Mouse (Mus musculus) megakaryocyte, embryonic 14.5 days (primary cell): ENCODE results near the gene Bcam. TPM values are rescaled to one million over a fixed set of nuclear protein-coding genes. Genes with fewer than 3 reads are reported as not detected.

Experiments
- H3K27me3 ChIP-seq: replicated peaks from 2 replicates; pipeline ENCODE3; 2012; ENCODE audit warnings: inconsistent platforms
- H3K36me3 ChIP-seq: replicated peaks from 2 replicates; pipeline ENCODE3; 2012; ENCODE audit warnings: low read length, inconsistent platforms, mixed read lengths
- H3K4me1 ChIP-seq: 2 replicates; pipeline ENCODE4 v1.6.1; 2012; ENCODE audit warnings: inconsistent platforms
- H3K4me3 ChIP-seq: replicated peaks from 2 replicates; pipeline ENCODE3; 2012; ENCODE audit warnings: moderate library complexity, mild to moderate bottlenecking, inconsistent platforms
- H3K9me3 ChIP-seq: 2 replicates; pipeline ENCODE4 v1.6.1; 2012; ENCODE audit warnings: inconsistent platforms
- FLI1 ChIP-seq: IDR thresholded peaks from 2 replicates; pipeline ENCODE4 v1.6.1; 2012; ENCODE audit warnings: low read length, inconsistent platforms, mixed read lengths
- GATA1 ChIP-seq: IDR thresholded peaks from 3 replicates; pipeline ENCODE4 v1.6.1; 2012; ENCODE audit warnings: mixed read lengths, low read length, inconsistent platforms, borderline replicate concordance
- polyA plus RNA-seq: library from polyadenylated mRNA; stranded (reverse); fragments of >175 nt; gene quantifications from 2 replicates; pipeline ENCODE4 v1.2.3, GENCODE M21; 2012; ENCODE audit warnings: low replicate concordance; ENCODE audit not compliant: insufficient read depth

Gene Bcam
- polyA plus RNA-seq, 1 experiment: 0.58 TPM

GRCm38 (mm10) chr7:19770375-19770754, 451 bp downstream of the Bcam start:
- peaks cover 25% of the 10 kb centered on the region for H3K4me1 ChIP-seq
- H3K4me3 ChIP-seq: peak overlapping the region; percentile 77
- H3K9me3 ChIP-seq: no peaks in the 10 kb centered on the region; the same call in 1 of the 2 replicates
- TF ChIP-seq FLI1: no peak
- no peak for TF ChIP-seq GATA1
- H3K27me3 ChIP-seq: peaks cover 76% of the 10 kb centered on the region
- H3K36me3 ChIP-seq: no peaks in the 10 kb centered on the region

DNA sequence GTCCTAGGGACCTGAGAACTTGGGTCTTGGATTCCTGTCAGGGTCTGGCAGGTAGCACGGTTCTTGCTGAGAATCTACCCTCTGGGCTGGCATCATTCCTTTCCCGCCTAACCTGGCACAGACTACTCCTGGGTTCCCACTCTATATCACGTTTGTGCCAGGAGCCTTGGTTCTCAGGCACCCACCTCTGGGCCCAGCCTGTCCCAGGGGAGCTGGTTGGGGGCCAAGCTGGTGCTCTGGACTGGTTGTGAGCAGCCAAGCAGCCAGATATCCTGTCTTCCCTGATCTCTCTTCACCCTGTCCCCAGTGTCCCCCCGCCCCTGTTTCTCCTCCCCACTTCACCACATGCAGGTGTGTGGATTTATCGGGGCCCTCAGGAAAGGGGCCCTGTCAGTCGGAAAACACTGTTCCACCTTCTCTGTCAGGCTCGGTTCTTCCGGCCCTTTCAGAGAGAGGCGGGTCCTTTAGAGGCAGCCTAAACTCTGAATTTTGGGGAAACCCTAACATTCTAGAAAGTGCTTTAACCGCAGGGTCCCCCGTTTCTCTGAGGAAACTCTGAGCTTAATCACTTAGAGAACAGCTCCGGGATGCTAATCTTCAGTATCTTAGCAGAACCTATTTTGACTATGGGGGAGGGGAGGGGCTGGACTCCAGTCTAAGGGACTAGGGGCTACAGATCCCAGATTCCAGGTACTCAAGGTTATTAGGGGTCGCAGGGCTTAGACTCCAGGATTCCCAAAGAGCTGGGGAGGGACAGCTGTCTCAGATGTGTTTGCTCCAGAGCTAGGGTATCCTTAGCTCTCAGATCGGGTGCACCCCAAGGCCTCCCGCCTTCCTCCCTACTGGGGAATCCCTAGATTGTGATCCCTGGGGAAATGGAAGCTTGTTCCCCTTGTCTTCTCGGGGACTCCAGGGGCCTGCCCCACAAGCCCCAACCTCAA, 1.1 kb downstream of the Bcam start:
- TF ChIP-seq GATA1: no peak
- TF ChIP-seq FLI1: no peak
- Histone ChIP-seq H3K36me3 (no peaks in the 10 kb centered on the region), H3K27me3 (peaks cover 81% of the 10 kb centered on the region), H3K4me3 (peak overlapping the region; percentile 77), H3K9me3 (no peaks in the 10 kb centered on the region; the same call in 1 of the 2 replicates), H3K4me1 (peaks cover 25% of the 10 kb centered on the region)

DNA sequence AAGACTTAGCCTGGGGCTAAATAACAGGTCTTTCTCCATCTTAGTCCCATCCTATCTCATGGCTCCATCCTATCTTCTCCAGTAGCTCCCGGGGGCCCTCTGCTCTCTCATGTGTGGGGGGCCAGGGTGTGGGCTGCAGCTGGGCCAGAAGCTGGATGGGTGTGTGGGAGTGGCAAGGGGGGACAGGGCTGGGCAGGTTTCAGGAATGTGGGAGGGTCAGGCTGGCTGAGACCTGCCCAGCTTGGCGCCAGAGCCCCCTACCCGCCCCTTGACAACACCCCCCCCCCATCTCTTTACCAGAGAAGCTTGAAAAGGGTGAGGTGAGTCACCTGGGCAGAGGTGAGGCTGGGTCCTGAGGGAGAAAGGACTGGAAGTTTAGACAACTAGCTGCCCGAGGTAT, 1.8 kb downstream of the Bcam start:
- no peak overlapping the region for H3K4me3 ChIP-seq
- H3K27me3 ChIP-seq: peaks cover 82% of the 10 kb centered on the region
- TF ChIP-seq GATA1 (no peak), FLI1 (no peak)
- H3K4me1 ChIP-seq: peaks cover 25% of the 10 kb centered on the region
- no peaks in the 10 kb centered on the region for H3K36me3 ChIP-seq
- no peaks in the 10 kb centered on the region; the same call in 1 of the 2 replicates for H3K9me3 ChIP-seq

GRCm38 (mm10) chr7:19768251-19768650, 2.6 kb downstream of the Bcam start:
- no peaks in the 10 kb centered on the region; the same call in 1 of the 2 replicates for H3K9me3 ChIP-seq
- no peak for TF ChIP-seq FLI1
- H3K4me3 ChIP-seq: no peak overlapping the region
- peaks cover 20% of the 10 kb centered on the region for H3K4me1 ChIP-seq
- H3K36me3 ChIP-seq: no peaks in the 10 kb centered on the region
- peaks cover 82% of the 10 kb centered on the region for H3K27me3 ChIP-seq

DNA sequence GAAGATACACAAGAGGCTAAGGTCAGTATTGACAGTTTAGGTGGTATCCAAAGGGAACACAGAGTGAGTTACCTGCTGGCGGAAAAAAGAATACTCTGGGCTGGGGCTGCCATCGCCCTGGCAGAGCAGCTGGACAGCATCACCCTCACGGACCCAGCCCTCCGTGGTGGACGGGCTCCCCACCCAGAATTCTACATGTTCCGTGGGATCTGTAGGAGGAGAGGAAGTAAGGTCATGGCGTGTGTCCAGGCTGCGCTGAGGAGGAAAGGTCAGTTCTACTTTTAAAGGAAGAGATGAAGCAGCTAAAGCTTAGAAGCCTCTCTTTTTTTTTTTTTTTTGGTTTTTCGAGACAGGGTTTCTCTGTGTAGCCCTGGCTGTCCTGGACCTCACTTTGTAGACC, 6.2 kb downstream of the Bcam start:
- Histone ChIP-seq H3K9me3 (no peaks in the 10 kb centered on the region), H3K4me3 (no peak overlapping the region), H3K36me3 (no peaks in the 10 kb centered on the region), H3K27me3 (peaks cover 70% of the 10 kb centered on the region), H3K4me1 (no peaks in the 10 kb centered on the region; the same call in 1 of the 2 replicates)
- TF ChIP-seq FLI1: no peak
- TF ChIP-seq GATA1: no peak

GRCm38 (mm10) chr7:19763829-19764477, 6.9 kb downstream of the Bcam start:
- Histone ChIP-seq H3K4me3 (no peak overlapping the region), H3K36me3 (no peaks in the 10 kb centered on the region), H3K4me1 (no peaks in the 10 kb centered on the region), H3K9me3 (no peaks in the 10 kb centered on the region), H3K27me3 (peaks cover 70% of the 10 kb centered on the region)
- no peak for TF ChIP-seq GATA1
- no peak for TF ChIP-seq FLI1

- Histone ChIP-seq H3K4me1 (no peaks in the 10 kb centered on the region), H3K9me3 (no peaks in the 10 kb centered on the region), H3K36me3 (no peaks in the 10 kb centered on the region), H3K27me3 (peaks cover 69% of the 10 kb centered on the region), H3K4me3 (no peak overlapping the region)
- TF ChIP-seq FLI1 (no peak), GATA1 (no peak)
Measured at GRCm38 (mm10) chr7:19762283-19762682, 8.5 kb downstream of the Bcam start.

GRCm38 (mm10) chr7:19760021-19760420, 10.8 kb downstream of the Bcam start:
- Histone ChIP-seq H3K9me3 (peaks cover 5% of the 10 kb centered on the region), H3K36me3 (no peaks in the 10 kb centered on the region), H3K4me1 (peaks cover 16% of the 10 kb centered on the region), H3K27me3 (peaks cover 74% of the 10 kb centered on the region), H3K4me3 (no peak overlapping the region)
- no peak for TF ChIP-seq GATA1
- no peak for TF ChIP-seq FLI1

- peaks cover 28% of the 10 kb centered on the region for H3K4me1 ChIP-seq
- TF ChIP-seq GATA1 (no peak), FLI1 (no peak)
- peaks cover 72% of the 10 kb centered on the region for H3K27me3 ChIP-seq
- H3K36me3 ChIP-seq: no peaks in the 10 kb centered on the region
- no peak overlapping the region for H3K4me3 ChIP-seq
- peaks cover 7% of the 10 kb centered on the region for H3K9me3 ChIP-seq
Measured at GRCm38 (mm10) chr7:19758623-19759022, 12.2 kb downstream of the Bcam start.

GRCm38 (mm10) chr7:19755851-19756786, 14.7 kb downstream of the Bcam start:
- Histone ChIP-seq H3K4me1 (peaks cover 31% of the 10 kb centered on the region), H3K9me3 (peaks cover 7% of the 10 kb centered on the region), H3K4me3 (no peak overlapping the region), H3K27me3 (peaks cover 68% of the 10 kb centered on the region), H3K36me3 (no peaks in the 10 kb centered on the region)
- no peak for TF ChIP-seq GATA1
- TF ChIP-seq FLI1: no peak
